33 mouse cellular contexts compared by ENCODE assay signal in the genomic region with DNA sequence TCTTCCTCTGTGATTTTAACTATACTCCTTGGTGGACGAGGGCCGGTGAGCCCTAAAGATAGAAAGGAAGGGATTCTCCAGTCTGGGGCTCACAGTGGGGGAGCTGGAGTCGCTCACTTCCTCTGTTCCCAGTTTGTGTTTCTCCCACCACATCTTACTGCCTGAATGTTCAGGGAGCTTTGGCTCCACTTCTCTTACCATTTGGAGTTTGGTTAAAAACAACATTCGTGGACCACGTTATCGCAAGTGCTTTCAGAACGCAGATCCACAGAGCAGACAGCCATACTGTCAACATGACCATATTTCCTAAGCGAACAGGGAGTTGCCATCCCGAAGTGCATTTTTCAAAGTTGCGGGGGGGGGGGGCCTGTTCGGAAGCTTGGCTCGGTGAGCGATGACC.
"Had no signal": no experiment of that assay in that cellular context is flagged by ENCODE, and none has a peak within 500 bp of the region (broad histone marks: within the 10 kb centered on the region; RNA-seq: fewer than 3 reads in every experiment).

No protein-coding gene starts in this region.

- H3K4me3 ChIP-seq: limb, embryonic 10.5 days; limb, embryonic 12.5 days; limb, embryonic 13.5 days; limb, embryonic 15.5 days; liver, embryonic 12.5 days; liver, embryonic 13.5 days; liver, embryonic 15.5 days; lung, embryonic 15.5 days; megakaryocyte, embryonic 14.5 days; midbrain, embryonic 10.5 days; midbrain, embryonic 12.5 days; midbrain, embryonic 13.5 days; midbrain, embryonic 15.5 days; myocyte; neural tube, embryonic 12.5 days; neural tube, embryonic 13.5 days had no signal

- H3K4me2 ChIP-seq: limb, embryonic 12.5 days; limb, embryonic 13.5 days; limb, embryonic 15.5 days; liver, embryonic 11.5 days; liver, embryonic 12.5 days; liver, embryonic 13.5 days; liver, embryonic 15.5 days; lung, embryonic 14.5 days; lung, embryonic 15.5 days; midbrain, embryonic 11.5 days; midbrain, embryonic 12.5 days; midbrain, embryonic 13.5 days; midbrain, embryonic 15.5 days; neural tube, embryonic 12.5 days; neural tube, embryonic 13.5 days had no signal

- H3K27ac ChIP-seq: limb, embryonic 10.5 days; limb, embryonic 12.5 days; limb, embryonic 13.5 days; limb, embryonic 15.5 days; liver, embryonic 12.5 days; liver, embryonic 13.5 days; liver, embryonic 14.5 days; liver, embryonic 15.5 days; lung, embryonic 15.5 days; macrophage; midbrain, embryonic 10.5 days; midbrain, embryonic 12.5 days; midbrain, embryonic 13.5 days; midbrain, embryonic 15.5 days; neural tube, embryonic 12.5 days; neural tube, embryonic 13.5 days had no signal

- H3K4me1 ChIP-seq: limb, embryonic 12.5 days; liver, embryonic 12.5 days; liver, embryonic 13.5 days; liver, embryonic 15.5 days; lung, embryonic 15.5 days; megakaryocyte, embryonic 14.5 days had no signal

- DNase-seq: left cerebral cortex, postnatal 4 days; liver; liver, embryonic 13.5 days; liver, postnatal 0 days; lung, adult 18-20 months; lung, adult 2 months; lung, embryonic 14.5 days; lung, postnatal 10 days; lung, postnatal 14 days; lung, postnatal 36 days; lung, postnatal 4 days; midbrain, embryonic 14.5 days had no signal

- H3K27me3 ChIP-seq: limb, embryonic 12.5 days; limb, embryonic 13.5 days; limb, embryonic 15.5 days; lung, embryonic 15.5 days; midbrain, embryonic 15.5 days; neural tube, embryonic 12.5 days; neural tube, embryonic 13.5 days had no signal

- H3K36me3 ChIP-seq: limb, embryonic 10.5 days; limb, embryonic 12.5 days; limb, embryonic 13.5 days; limb, embryonic 15.5 days; liver, embryonic 12.5 days; liver, embryonic 13.5 days; liver, embryonic 15.5 days; lung, embryonic 15.5 days; midbrain, embryonic 10.5 days; midbrain, embryonic 12.5 days; midbrain, embryonic 13.5 days; midbrain, embryonic 15.5 days; neural tube, embryonic 12.5 days; neural tube, embryonic 13.5 days had no signal

- H3K9me3 ChIP-seq: limb, embryonic 10.5 days; limb, embryonic 12.5 days; limb, embryonic 13.5 days; limb, embryonic 15.5 days; liver, embryonic 12.5 days; liver, embryonic 13.5 days; liver, embryonic 15.5 days; lung, embryonic 15.5 days; megakaryocyte, embryonic 14.5 days; midbrain, embryonic 10.5 days; midbrain, embryonic 12.5 days; midbrain, embryonic 13.5 days; midbrain, embryonic 15.5 days; neural tube, embryonic 12.5 days; neural tube, embryonic 13.5 days had no signal

- ATAC-seq: liver, embryonic 12.5 days; liver, postnatal 0 days; lung, postnatal 0 days; midbrain, embryonic 13.5 days; midbrain, embryonic 15.5 days; midbrain, embryonic 16.5 days had no signal

- H3K9ac ChIP-seq: limb, embryonic 12.5 days; limb, embryonic 13.5 days; limb, embryonic 15.5 days; liver, embryonic 12.5 days; liver, embryonic 13.5 days; liver, embryonic 14.5 days; liver, embryonic 15.5 days; liver, postnatal 0 days; lung, embryonic 14.5 days; lung, embryonic 15.5 days; midbrain, embryonic 12.5 days; midbrain, embryonic 13.5 days; midbrain, embryonic 15.5 days; neural tube, embryonic 12.5 days; neural tube, embryonic 13.5 days had no signal
